Mouse (Mus musculus) left cerebral cortex, adult 9 months (tissue): ENCODE data around the gene Col26a1.

ENCODE experiments used
- DNase-seq, 2 experiments: peaks; one replicate each; pipeline ENCODE4 v3.0.0; 2022; ENCODE audit warnings: low spot score in 2 of 2

Gene Col26a1

GRCm38 (mm10) chr5:136806379-136807056 is 76.5 kb downstream of the Col26a1 start:
- DNase-seq, result no peak

- DNase-seq, result no peak
Measured at GRCm38 (mm10) chr5:136805019-136805418, 78.0 kb downstream of the Col26a1 start.

- DNase-seq, result no peak
Measured at GRCm38 (mm10) chr5:136804246-136804645, 78.8 kb downstream of the Col26a1 start.

- no peak for DNase-seq
Measured at GRCm38 (mm10) chr5:136802732-136803131, 80.3 kb downstream of the Col26a1 start.

- DNase-seq, result no peak
Measured at GRCm38 (mm10) chr5:136796917-136797316, 86.1 kb downstream of the Col26a1 start.

- no peak for DNase-seq
Measured at GRCm38 (mm10) chr5:136793807-136794206, 89.2 kb downstream of the Col26a1 start.

- DNase-seq, result no peak
Measured at GRCm38 (mm10) chr5:136792541-136792940, 90.5 kb downstream of the Col26a1 start.

GRCm38 (mm10) chr5:136791204-136791603 is 91.8 kb downstream of the Col26a1 start:
- no peak for DNase-seq

GRCm38 (mm10) chr5:136790570-136791196 is 92.3 kb downstream of the Col26a1 start:
- peak; percentile 82 to 95 for DNase-seq

- peak; percentile 27 to 55 for DNase-seq
Measured at GRCm38 (mm10) chr5:136784531-136784930, 98.5 kb downstream of the Col26a1 start.

- no peak for DNase-seq
Measured at GRCm38 (mm10) chr5:136782600-136782999, 100.4 kb downstream of the Col26a1 start.

GRCm38 (mm10) chr5:136780465-136780864 is 102.5 kb downstream of the Col26a1 start:
- DNase-seq, result peak in 1 of 2 experiments; percentile 31

GRCm38 (mm10) chr5:136779946-136780345 is 103.1 kb downstream of the Col26a1 start:
- no peak for DNase-seq

- DNase-seq, result peak in 1 of 2 experiments; percentile 23
Measured at GRCm38 (mm10) chr5:136775548-136775947, 107.5 kb downstream of the Col26a1 start.

- no peak for DNase-seq
Measured at GRCm38 (mm10) chr5:136773044-136774039, 109.7 kb downstream of the Col26a1 start.

- no peak for DNase-seq
Measured at GRCm38 (mm10) chr5:136771132-136771531, 111.9 kb downstream of the Col26a1 start.

GRCm38 (mm10) chr5:136767304-136767703 is 115.7 kb downstream of the Col26a1 start:
- DNase-seq, result no peak

- no peak for DNase-seq
Measured at GRCm38 (mm10) chr5:136764157-136764669, 118.8 kb downstream of the Col26a1 start.

- DNase-seq, result no peak
Measured at GRCm38 (mm10) chr5:136760345-136760744, 122.7 kb downstream of the Col26a1 start.

GRCm38 (mm10) chr5:136759781-136760180 is 123.2 kb downstream of the Col26a1 start:
- no peak for DNase-seq

- DNase-seq, result peak in 1 of 2 experiments; percentile 77
Measured at GRCm38 (mm10) chr5:136755696-136756095, 127.3 kb downstream of the Col26a1 start.

GRCm38 (mm10) chr5:136754053-136754591 is 128.9 kb downstream of the Col26a1 start:
- no peak for DNase-seq
